Mouse (Mus musculus) testis, adult 2 months (tissue): ENCODE data around the gene Snrnp200. TPM values are rescaled to one million over a fixed set of nuclear protein-coding genes. Genes with fewer than 3 reads are reported as not detected.
A peak's percentile ranks its signal among the peaks of the same experiment; 100 is the strongest.

Experiments
- H3K27ac ChIP-seq: fragments of 200-500 bp; 2 replicates; pipeline ENCODE4 v1.5.1; 2012; ENCODE audit warnings: low read depth, low read length; ENCODE audit not compliant: control insufficient read depth, insufficient read depth
- H3K27me3 ChIP-seq: fragments of 200-500 bp; 2 replicates; pipeline ENCODE4 v1.6.1; 2012; ENCODE audit warnings: mild to moderate bottlenecking, low read length, moderate library complexity; ENCODE audit not compliant: control insufficient read depth, insufficient read depth
- H3K36me3 ChIP-seq: fragments of 200-500 bp; 2 replicates; pipeline ENCODE4 v1.6.1; 2012; ENCODE audit warnings: mild to moderate bottlenecking, low read length; ENCODE audit not compliant: control insufficient read depth, insufficient read depth
- H3K4me1 ChIP-seq: fragments of 200-500 bp; 2 replicates; pipeline ENCODE4 v1.6.1; 2012; ENCODE audit warnings: low read length; ENCODE audit not compliant: control insufficient read depth, insufficient read depth
- H3K4me3 ChIP-seq: fragments of 200-500 bp; 2 replicates; pipeline ENCODE4 v1.5.1; 2012; ENCODE audit warnings: low read depth, mild to moderate bottlenecking, low read length, moderate library complexity, mixed read lengths; ENCODE audit not compliant: control insufficient read depth
- CTCF ChIP-seq: fragments of 200-500 bp; IDR thresholded peaks from 2 replicates; pipeline ENCODE4 v1.5.1; 2012; ENCODE audit warnings: low read depth, mild to moderate bottlenecking, inconsistent platforms, low read length, moderate library complexity; ENCODE audit not compliant: control insufficient read depth, insufficient read depth, insufficient replicate concordance
- POLR2A ChIP-seq: fragments of 200-500 bp; IDR thresholded peaks from 2 replicates; pipeline ENCODE4 v1.6.1; 2012; ENCODE audit warnings: low read depth, mild to moderate bottlenecking, inconsistent platforms, low read length, moderate library complexity; ENCODE audit not compliant: control insufficient read depth
- polyA plus RNA-seq: library from polyadenylated mRNA; depleted of rRNA; stranded (reverse); fragments of >200 nt; gene quantifications from 2 replicates; pipeline ENCODE4 v1.2.3, GENCODE M21; 2012

Gene Snrnp200
- polyA plus RNA-seq, 1 experiment, result 45.6 TPM

DNA sequence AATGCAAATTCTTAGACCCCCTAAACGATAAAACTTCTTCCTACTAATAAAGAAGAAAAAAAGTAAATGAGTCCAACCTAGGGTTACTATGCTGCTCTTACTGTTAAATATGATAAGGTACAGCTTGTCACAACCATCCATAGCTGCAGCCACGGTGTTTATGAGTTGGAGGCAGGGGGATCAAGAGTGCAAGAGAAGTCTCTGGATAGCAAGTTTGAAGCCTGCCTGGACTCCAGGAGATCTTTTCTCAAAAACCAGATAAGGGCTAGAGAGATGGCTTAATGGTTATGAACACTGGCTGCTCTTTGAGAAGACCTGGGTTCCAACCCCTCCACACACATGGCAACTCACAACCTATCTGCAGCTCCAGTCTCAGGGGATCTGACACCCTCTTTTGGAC lies 1.3 kb upstream of the Snrnp200 start:
- H3K27ac ChIP-seq, result no peak overlapping the region
- H3K36me3 ChIP-seq, result peaks cover 3% of the 10 kb centered on the region
- TF ChIP-seq POLR2A (no peak), CTCF (no peak)
- peaks cover 2% of the 10 kb centered on the region; the same call in 1 of the 2 replicates for H3K4me1 ChIP-seq
- no peaks in the 10 kb centered on the region for H3K27me3 ChIP-seq
- H3K4me3 ChIP-seq, result no peak overlapping the region

DNA sequence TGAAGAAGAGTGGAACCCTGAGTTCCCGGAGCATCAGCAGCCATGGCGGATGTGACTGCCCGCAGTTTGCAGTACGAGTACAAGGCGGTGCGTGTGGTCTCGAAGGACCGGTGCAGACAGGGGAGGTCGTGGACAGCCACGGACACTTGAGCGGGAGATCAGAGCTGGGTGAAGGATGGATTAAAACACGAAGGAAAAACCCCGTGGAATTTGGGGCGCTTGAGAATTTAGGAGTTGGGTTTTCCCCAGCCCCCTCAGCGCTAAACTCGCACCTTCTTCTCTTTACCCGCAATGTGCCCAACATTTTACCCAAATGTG lies 225 bp downstream of the Snrnp200 start:
- Histone ChIP-seq H3K4me3 (peak overlapping the region; percentile 94), H3K27ac (peak overlapping the region; percentile 67), H3K27me3 (no peaks in the 10 kb centered on the region), H3K36me3 (peaks cover 5% of the 10 kb centered on the region), H3K4me1 (peaks cover 2% of the 10 kb centered on the region; the same call in 1 of the 2 replicates)
- TF ChIP-seq CTCF (no peak), POLR2A (no peak)

DNA sequence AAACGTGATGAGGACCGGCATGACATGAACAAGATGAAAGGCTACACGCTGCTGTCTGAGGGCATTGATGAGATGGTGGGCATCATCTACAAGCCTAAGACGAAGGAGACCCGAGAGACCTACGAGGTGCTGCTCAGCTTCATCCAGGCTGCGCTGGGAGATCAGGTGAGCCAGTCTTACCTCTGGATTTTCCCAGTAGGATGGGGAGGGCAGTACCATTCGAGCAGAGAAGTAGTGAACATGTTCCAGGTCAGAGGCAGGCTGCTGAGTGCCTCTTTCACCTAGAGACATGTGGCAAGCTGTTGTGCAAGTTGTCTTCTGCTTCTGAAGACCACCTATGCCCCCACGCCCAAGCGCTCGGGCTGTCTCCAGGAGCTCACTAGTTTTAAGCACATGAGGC lies 2.5 kb downstream of the Snrnp200 start:
- no peak for TF ChIP-seq POLR2A
- TF ChIP-seq CTCF, result no peak
- H3K36me3 ChIP-seq, result peaks cover 5% of the 10 kb centered on the region
- H3K4me3 ChIP-seq, result no peak overlapping the region
- no peaks in the 10 kb centered on the region for H3K27me3 ChIP-seq
- peaks cover 2% of the 10 kb centered on the region; the same call in 1 of the 2 replicates for H3K4me1 ChIP-seq
- H3K27ac ChIP-seq, result no peak overlapping the region

DNA sequence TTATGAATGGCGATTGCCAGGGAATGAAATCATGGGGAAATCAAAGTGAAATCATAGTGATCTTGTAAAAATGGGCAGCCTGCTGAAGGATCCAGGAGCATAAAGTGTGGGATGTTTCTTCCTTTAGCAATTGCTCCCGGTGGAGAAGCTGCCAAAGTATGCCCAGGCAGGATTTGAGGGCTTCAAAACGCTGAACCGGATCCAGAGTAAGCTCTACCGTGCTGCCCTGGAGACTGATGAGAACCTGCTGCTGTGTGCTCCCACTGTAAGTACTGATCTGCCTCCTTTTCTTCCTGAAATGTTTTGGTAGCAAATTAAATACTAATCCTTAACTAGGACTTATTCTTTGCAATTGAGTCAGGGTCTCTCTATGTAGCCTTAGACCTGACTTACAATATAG lies 9.6 kb downstream of the Snrnp200 start:
- TF ChIP-seq CTCF, result no peak
- TF ChIP-seq POLR2A, result no peak
- Histone ChIP-seq H3K4me3 (no peak overlapping the region), H3K27me3 (no peaks in the 10 kb centered on the region), H3K4me1 (no peaks in the 10 kb centered on the region), H3K36me3 (peaks cover 3% of the 10 kb centered on the region), H3K27ac (no peak overlapping the region)

DNA sequence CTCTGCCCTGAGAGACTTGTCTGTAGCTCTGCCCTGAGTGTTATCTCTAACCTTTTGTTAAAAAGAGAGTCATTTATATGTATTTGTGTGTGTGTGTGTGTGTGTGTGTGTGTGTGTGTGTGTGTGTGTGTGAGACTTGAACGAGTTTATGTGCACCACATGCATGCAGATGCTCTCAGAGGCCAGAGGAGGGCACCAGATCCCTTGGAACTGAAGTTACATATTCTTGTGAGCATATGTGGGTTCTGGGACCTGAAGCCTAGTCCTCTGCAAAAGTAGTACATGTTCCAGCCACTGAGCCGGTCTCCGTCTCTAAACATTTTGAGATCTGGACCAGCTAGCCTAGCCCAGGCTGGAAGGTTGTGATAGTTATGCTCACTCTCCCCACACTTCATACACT lies 17.1 kb downstream of the Snrnp200 start:
- no peak overlapping the region for H3K4me3 ChIP-seq
- no peaks in the 10 kb centered on the region for H3K27me3 ChIP-seq
- peaks cover 11% of the 10 kb centered on the region for H3K36me3 ChIP-seq
- TF ChIP-seq POLR2A (no peak), CTCF (no peak)
- H3K27ac ChIP-seq, result no peak overlapping the region
- H3K4me1 ChIP-seq, result no peaks in the 10 kb centered on the region

DNA sequence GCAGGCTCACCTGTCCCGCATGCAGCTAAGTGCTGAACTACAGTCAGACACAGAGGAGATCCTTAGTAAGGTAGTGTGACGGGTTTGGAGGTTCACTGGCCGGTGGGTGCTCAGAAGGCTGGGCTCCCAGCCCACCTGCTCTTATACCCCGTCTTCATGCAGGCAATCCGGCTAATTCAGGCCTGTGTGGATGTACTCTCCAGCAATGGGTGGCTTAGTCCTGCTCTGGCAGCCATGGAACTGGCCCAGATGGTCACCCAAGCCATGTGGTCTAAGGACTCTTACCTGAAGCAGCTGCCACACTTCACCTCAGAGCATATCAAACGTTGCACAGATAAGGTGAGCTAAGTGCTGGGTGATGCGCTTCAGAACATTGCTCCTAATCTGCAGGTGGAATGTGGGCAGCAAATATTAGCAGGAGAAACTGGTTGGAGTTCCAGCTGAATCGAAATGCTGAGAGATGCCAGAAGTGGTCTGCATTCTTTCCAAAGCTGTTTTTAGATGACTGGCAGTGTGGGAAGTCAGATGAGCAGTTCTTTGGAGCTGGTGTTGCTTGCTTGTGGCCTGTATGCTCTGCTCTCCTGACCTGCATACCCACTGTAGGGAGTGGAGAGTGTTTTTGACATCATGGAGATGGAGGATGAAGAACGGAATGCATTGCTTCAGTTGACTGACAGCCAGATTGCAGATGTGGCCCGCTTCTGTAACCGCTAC lies 29.9 kb downstream of the Snrnp200 start:
- TF ChIP-seq POLR2A (no peak), CTCF (no peak)
- no peak overlapping the region for H3K4me3 ChIP-seq
- H3K4me1 ChIP-seq, result no peaks in the 10 kb centered on the region
- no peak overlapping the region for H3K27ac ChIP-seq
- peaks cover 13% of the 10 kb centered on the region for H3K36me3 ChIP-seq
- no peaks in the 10 kb centered on the region for H3K27me3 ChIP-seq

DNA sequence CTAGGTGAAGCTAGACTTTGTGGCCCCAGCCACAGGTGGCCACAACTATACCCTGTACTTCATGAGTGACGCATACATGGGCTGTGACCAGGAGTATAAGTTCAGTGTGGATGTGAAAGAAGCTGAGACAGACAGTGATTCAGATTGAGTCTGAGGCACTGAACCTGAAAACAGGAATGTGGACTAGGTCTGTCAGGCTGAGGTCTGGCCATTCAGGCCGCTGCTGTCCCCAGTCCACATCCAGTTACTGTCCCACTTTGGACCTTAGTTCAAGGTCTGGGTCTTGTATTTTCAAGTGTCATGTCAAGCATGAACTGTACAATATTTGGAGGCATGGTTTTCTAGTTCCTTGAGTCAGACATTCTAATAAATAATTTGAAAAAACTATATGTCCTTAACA lies 31.9 kb downstream of the Snrnp200 start:
- no peak for TF ChIP-seq CTCF
- no peak for TF ChIP-seq POLR2A
- Histone ChIP-seq H3K27me3 (no peaks in the 10 kb centered on the region), H3K4me3 (no peak overlapping the region), H3K36me3 (peaks cover 14% of the 10 kb centered on the region), H3K27ac (no peak overlapping the region), H3K4me1 (no peaks in the 10 kb centered on the region)
